Mouse (Mus musculus) B cell, adult 62 days (primary cell): ENCODE results near the gene Alg3. TPM values are rescaled to one million over a fixed set of nuclear protein-coding genes. Genes with fewer than 3 reads are reported as not detected.

Experiments
- total RNA-seq: library from RNA; stranded (reverse); gene quantifications from 4 replicates; pipeline ENCODE4 v1.2.4, GENCODE M21; 2023

Gene Alg3
- 9.5 to 14.5 TPM (median 12.0 TPM) in 4 replicates for total RNA-seq

GRCm38 (mm10) chr16:20611357-20612227 lies at the start of gene Alg3, which contains the start of the genes Eef1akmt4 and Gm49333:
Gene Alg3 (minus strand): TSS chr16:20611735.
Gene Eef1akmt4 (plus strand): TSS chr16:20611593.
Gene Gm49333 (plus strand): TSS chr16:20611610.

GRCm38 (mm10) chr16:20651076-20651946 lies 39.8 kb upstream of the Alg3 start, which contains the start of gene Psmd2:
Gene Psmd2 (plus strand): TSS chr16:20651652.

DNA sequence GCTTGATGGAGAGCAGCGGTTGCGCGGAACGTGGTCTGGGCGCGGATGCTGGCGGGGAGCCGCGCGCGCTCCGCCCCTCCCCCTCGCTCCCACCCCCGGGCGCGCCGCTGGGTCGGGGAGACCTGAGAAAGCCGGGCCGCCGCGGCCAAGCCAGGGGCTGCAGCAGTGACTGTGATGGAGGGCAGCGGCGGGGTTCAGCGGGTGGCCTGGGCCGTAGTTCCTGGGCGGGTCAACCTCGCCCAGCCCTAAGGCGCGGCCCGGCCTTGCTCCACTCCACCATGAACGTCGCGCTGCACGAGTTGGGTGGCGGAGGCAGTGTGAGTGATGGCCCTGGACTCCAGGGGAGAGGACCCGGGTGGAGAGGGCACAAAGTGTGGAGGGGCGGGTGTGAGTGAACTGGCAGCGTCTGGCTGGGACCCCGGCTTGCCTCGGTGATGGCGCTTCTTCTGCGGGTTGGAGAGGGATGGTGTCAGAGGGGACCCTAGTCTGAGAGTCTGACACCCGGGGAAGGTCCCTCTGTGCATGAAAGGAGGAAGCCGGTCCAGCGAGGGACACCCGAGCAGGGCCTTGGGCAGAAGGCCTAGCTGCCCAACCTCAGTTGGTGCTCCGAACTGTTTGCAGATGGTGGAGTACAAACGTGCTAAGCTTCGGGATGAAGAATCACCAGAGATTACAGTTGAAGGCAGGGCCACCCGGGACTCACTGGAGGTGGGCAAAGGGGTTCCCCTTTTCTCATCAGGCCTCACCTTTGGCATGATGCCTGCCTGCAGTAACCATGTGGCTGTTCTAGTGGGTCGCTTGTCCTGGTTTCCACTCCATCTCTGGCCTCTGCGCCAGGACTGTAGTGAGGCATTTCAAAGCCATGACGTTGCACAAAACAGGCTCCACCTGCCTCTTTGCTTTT lies 18.4 kb upstream of the Alg3 start, which contains the start of gene Ece2:
Gene Ece2, plus strand, starts transcription at position 98 of the 904 bp plus-strand sequence.

DNA sequence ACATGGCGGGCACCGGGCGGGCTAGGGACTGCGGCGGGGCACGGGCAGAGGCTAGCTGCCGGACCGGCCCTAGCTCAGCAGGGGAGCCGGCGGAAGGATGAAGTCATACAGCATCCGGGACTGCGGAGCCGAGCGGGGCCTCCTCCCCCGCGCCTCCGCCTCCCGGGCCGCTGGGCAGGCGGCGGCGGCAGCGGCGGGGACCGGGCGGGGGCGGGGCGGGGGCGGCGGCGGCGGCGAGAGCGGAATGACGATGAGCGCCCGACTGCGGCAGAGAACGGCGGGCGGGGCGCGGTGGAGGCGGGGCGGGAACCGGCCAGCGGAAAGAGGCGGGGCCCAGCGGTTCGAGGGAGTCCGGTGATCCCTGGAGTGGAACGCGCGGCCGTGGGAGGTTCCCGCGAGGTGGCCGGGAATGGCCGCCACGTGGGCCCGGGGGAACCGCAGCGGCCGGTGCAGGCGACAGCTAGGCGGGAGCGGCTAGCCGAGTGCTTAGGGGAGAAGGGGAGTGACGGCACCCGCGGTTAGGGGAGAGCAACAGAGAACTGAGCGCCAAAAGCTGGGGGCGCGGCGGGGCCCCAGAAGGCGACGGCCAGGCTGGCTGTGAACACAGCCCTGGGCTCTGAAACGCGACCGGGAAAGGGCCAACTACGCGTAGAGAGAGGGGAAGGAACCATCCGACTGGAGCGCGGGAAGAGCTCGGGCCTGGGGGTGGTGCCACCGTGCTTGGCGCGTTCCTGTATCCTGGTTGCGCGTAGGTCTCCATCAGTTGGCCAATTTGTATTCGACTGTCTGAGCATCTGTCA lies 9.9 kb upstream of the Alg3 start, which contains the start of gene Camk2n2:
Gene Camk2n2, minus strand, starts transcription at position 97 of the 800 bp plus-strand sequence.

GRCm38 (mm10) chr16:20589366-20589938 lies 22.1 kb downstream of the Alg3 start, which contains the start of gene Vwa5b2:
Gene Vwa5b2 (plus strand): TSS chr16:20589471.

Other genes with a start within 250 kb of the Alg3 start
- 23.8 to 28.1 TPM (median 25.8 TPM) in 4 replicates for gene Abcc5, start 185.3 kb downstream of the Alg3 start, total RNA-seq
- gene Eif2b5, start 112.9 kb downstream of the Alg3 start, total RNA-seq, result 42.8 to 52.1 TPM (median 47.2 TPM) in 4 replicates
- 41.5 to 43.6 TPM (median 42.6 TPM) in 4 replicates for gene Dvl3, start 94.8 kb downstream of the Alg3 start, total RNA-seq
- 160 to 184 TPM (median 175 TPM) in 4 replicates for gene Ap2m1, start 76.3 kb downstream of the Alg3 start, total RNA-seq
- 90.6 to 104 TPM (median 98.3 TPM) in 4 replicates for gene Abcf3, start 63.2 kb downstream of the Alg3 start, total RNA-seq
- 0.49 to 0.88 TPM in 2 of 4 replicates, not detected in the others for gene Vwa5b2, start 22.3 kb downstream of the Alg3 start, total RNA-seq
- 3.9 to 5.7 TPM (median 4.5 TPM) in 4 replicates for gene Eef1akmt4, start 142 bp downstream of the Alg3 start, total RNA-seq
- not detected in 4 replicates for gene Gm49333, start 125 bp downstream of the Alg3 start, total RNA-seq
- not detected in 4 replicates for gene Camk2n2, start 9.6 kb upstream of the Alg3 start, total RNA-seq
- 0.76 TPM in 1 of 4 replicates, not detected in the others for gene Ece2, start 18.1 kb upstream of the Alg3 start, total RNA-seq
- 103 to 114 TPM (median 106 TPM) in 4 replicates for gene Psmd2, start 39.9 kb upstream of the Alg3 start, total RNA-seq
- 317 to 345 TPM (median 335 TPM) in 4 replicates for gene Eif4g1, start 56.6 kb upstream of the Alg3 start, total RNA-seq
- gene Fam131a, start 81.5 kb upstream of the Alg3 start, total RNA-seq, result 0.41 to 0.91 TPM (median 0.43 TPM) in 3 of 4 replicates, not detected in the other
- gene Polr2h, start 105.9 kb upstream of the Alg3 start, total RNA-seq, result 17.3 to 22.7 TPM (median 19.5 TPM) in 4 replicates
- 2.5 to 4.1 TPM (median 3.2 TPM) in 4 replicates for gene Clcn2, start 106.0 kb upstream of the Alg3 start, total RNA-seq
- not detected in 4 replicates for gene Chrd, start 121.4 kb upstream of the Alg3 start, total RNA-seq
- not detected in 4 replicates for gene Thpo, start 122.8 kb upstream of the Alg3 start, total RNA-seq